Mouse (Mus musculus) thymus, postnatal 25 days (tissue): ENCODE data around the gene Cxcl17.
A peak's percentile ranks its signal among the peaks of the same experiment; 100 is the strongest.

ENCODE experiments used
- DNase-seq: peaks from one replicate; pipeline ENCODE4 v3.0.0; 2022

Cxcl17 gene

GRCm38 (mm10) chr7:25390054-25390770 is 22.5 kb downstream of the Cxcl17 start:
- DNase-seq = no peak

DNA sequence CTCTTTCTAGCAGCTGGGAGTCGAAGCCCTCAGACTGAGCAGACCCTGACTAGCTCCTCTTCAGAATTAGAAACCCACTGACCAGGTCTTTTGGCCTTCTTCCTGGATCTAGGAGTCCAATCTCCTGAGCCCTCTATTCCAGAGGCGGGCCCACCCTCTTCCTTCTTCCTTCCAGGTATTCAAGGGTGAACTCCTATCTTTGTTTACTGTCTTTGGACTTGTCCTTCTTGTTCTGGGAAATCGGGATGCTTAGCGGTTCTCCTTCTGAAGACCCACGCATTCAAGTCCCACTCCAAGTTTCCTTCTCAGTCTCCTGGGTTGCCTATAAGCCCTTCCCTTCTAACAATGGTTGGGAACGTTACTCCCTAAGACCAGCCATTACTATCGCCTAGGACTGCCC is 23.8 kb downstream of the Cxcl17 start:
- DNase-seq = no peak

- DNase-seq = no peak
Measured at GRCm38 (mm10) chr7:25387811-25388440, 24.8 kb downstream of the Cxcl17 start.

- DNase-seq = peak; percentile 35
Measured at GRCm38 (mm10) chr7:25385850-25386555, 26.7 kb downstream of the Cxcl17 start.

GRCm38 (mm10) chr7:25385259-25385658 is 27.4 kb downstream of the Cxcl17 start:
- no peak for DNase-seq

DNA sequence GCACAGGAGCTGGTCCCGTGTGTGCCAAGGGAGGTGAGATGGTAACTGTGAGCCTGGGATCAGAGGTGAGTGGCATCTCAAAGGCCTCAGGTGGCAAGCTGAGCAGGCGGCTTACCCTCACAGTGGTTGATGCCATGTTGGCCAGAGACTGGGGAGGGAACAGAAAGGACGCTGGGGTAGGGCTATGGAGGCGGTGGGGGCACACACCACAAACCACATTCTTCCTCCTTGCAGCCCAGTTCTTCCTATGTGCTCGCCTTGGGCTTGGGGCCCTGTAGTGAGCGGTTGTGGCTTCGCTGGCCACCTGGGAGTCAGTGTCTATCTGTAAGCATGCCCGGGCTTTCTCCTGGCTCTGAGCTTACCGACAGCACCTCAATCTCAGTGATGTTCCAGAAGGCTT is 27.9 kb downstream of the Cxcl17 start:
- no peak for DNase-seq

DNA sequence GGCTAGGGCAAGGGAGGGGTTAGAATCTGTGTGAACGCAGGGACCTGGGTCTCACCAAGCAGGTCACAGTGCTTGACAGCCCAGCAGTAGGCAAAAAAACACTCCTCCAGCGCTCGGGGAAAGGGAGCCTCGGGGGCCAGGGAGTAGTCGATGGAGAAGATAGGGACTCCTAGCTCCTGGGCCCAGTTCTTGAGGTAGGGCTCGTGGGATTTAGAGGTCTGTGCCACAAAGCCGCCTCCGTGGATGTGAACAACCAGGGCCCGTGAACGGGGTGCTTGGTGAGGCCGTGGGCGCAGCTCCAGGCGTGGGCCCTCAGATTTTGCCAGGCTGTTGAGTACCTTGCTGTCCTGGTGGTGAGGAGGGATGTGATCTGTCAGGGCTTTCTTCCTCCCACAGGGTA is 28.4 kb downstream of the Cxcl17 start:
- no peak for DNase-seq

DNA sequence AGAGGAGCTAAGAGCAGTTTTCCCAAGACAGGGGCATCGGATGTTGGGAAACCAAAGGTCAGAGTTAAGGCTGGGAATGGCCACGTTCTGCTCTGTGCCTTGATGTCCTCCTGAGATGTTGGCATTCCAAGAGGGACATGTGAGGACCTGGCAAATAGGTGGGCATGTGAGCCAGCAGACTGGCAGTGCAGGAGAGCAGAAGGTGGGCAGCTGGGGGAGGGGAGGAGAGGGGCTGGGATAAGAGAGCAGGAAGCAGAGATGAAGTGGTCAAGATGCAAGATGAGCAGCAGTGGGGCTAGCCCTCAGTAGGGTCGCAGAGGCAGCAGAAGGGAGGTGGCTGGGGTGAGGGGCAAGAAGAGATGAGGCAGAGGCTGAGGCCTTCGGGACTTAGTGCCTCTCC is 28.8 kb downstream of the Cxcl17 start:
- no peak for DNase-seq

- DNase-seq = no peak
Measured at GRCm38 (mm10) chr7:25383385-25383784, 29.3 kb downstream of the Cxcl17 start.

DNA sequence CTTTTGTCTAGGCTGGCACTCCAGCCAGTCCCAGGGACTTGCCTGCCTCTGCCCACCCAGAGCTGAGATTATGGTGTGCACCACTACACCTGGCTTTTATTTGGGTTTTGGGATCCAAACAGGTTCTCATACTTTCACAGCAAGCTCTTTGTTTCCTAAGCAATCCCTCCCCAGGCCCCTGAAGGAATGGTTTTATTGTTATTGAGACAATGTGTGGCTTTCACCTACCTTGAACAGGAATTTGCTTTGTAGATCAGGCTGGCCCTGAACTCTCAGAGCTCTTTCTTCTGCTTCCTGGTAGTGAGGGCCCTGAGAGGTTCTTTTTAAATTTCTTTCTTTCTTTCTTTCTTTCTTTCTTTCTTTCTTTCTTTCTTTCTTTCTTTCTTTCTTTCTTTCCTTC is 30.1 kb downstream of the Cxcl17 start:
- no peak for DNase-seq

DNA sequence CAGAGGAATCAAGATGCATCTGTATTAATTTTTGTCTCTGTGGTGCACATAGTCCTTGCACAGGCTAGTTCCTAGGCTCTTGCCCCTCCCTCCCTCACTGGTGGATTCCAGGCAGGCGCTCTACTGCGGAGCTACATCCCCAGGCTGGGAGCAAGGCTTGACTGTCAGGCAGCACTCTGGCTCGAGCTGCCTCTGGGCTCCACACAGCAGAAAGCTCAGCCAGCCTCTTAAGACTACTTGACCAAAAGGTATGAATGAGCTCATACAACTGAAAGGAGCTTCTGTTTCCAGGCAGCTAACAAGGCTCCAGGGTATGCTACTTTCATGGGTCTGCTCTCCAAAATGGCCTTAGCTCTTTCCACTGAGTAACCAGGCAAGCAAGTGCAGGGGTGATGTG is 31.4 kb downstream of the Cxcl17 start:
- no peak for DNase-seq

DNA sequence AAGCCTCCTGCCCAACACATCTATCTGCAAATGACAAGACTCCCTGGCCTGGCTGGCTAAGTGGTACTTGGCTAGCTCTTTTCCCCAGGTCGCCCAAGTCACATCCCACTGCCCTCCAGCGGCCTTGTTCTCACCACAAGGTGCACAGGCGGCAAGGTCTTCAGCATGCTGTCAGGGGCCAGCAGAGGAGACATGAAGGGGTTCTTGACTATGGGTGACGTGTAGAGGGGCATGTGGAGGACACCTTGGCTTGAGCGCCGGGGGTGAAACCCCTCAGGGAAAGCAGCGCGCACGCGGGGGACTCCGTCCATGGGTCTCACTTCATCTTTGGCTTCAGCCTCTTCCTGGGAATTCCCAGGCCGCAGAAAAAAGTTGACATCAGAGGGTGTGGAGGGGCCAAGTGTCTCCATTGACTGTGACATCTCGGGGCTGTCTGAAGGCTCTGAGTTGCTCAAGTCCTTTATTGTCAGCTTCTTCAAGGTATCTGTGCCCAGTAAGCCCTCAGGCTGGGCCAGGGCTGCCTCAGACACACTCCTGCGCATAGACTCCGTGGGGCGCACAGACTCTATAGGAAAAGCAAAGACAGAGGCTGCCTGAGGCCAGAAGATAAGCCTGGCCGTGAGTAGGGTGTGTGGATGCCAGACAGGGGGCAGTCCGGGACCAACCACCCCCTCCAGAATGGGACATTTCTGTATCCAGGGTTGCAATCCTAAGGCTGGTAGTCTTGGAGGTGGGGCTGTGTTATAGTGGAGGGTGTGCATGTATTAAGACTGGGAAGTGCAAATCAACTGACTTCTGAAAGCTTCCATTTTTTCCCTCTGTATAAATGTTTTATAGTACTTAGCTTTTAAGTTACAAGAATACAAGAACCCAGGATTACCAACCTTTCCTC is 32.0 kb downstream of the Cxcl17 start:
- peak; percentile 30 for DNase-seq

GRCm38 (mm10) chr7:25379551-25380351 is 32.9 kb downstream of the Cxcl17 start:
- peak; percentile 90 for DNase-seq

DNA sequence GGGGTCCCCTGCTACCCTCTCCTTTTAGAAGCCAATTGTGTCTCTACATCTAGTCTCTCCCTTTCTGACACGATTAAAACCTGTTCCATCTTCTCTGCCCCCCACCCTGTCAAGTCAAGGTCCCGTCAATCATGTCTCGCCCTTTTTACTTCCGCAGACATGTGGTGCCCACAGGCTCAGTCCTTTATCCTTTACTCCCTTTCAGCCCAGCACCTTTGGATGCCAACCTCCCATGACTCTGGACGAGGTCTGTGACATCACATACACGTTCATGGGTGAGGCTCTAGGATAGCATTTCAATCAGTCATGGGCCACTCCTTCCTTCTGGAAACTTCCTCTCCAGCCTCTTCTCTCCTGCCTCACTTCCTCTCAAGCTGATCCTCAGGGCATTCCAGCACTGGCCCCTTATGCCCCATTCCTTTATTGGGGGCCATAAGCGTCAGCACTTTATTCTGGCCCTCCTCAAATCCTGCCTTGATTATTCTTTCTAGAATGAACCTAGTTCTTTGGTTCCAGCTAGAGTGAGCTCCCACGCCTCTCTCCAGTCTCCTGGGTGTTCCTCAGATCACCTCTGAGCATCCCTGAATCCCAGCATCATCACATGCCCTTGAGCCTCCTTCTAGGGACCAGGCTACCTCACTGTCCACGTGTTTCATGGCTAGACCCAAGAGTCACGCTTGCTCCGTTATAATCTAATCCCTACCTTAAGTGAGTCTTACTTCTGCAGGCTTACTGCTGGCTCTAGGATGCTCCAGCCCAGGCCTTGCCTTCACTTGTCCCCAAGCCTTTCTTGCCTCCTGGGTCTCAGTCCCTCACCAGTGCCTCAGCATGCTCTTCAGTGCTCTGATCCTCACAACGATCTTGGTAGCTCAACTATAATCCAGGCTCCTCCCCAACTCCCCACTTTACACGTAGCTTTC is 34.2 kb downstream of the Cxcl17 start:
- DNase-seq = no peak

DNA sequence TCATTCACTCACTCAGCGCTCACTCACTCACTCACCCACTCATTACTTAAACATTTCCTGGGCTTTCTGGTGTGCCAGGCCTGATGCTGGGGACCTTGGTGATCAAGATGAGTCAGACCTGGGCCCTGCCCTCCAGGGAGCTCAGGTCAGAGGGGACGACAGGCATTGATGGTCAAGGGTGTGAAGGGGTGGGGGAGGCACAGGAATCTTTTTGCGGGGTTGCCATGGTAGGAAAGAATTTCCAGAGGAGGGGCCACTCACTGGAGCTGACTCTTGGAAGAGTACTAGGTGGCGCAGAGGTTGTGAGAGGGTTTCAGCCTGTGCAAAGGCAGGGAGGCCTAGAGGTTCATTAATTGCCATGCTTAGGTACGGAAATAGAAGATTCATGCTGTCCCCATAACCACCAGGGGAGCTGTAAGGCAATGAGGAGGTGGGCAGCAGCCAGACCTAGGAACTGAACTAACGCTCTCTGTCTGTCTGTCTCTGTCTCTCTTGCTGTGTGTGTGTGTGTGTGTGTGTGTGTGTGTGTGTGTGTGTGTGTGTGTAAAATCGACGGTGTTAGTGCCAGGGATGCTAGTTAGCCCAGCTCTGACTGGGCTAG is 35.5 kb downstream of the Cxcl17 start:
- DNase-seq = no peak

DNA sequence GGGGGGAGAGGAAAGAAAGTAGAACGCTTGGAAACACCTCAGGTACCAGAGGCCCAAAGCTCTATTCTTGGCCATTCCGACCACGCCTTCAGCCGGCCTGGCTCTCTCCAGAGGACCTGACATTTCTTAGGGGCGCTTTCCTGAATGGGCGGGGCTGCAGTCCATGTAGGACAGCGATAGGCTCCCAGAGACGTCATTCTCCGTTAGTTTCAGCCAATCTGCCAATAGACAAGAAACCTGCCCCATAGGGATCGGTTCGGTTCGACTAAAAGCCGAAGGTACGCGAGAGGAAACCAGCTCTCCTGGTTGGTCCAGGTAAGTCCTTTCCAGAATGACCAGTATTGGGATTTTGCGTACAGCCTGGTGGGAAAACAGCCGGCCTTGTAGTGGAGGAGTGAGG is 36.1 kb downstream of the Cxcl17 start:
- no peak for DNase-seq

- DNase-seq = no peak
Measured at GRCm38 (mm10) chr7:25372441-25372840, 40.2 kb downstream of the Cxcl17 start.

DNA sequence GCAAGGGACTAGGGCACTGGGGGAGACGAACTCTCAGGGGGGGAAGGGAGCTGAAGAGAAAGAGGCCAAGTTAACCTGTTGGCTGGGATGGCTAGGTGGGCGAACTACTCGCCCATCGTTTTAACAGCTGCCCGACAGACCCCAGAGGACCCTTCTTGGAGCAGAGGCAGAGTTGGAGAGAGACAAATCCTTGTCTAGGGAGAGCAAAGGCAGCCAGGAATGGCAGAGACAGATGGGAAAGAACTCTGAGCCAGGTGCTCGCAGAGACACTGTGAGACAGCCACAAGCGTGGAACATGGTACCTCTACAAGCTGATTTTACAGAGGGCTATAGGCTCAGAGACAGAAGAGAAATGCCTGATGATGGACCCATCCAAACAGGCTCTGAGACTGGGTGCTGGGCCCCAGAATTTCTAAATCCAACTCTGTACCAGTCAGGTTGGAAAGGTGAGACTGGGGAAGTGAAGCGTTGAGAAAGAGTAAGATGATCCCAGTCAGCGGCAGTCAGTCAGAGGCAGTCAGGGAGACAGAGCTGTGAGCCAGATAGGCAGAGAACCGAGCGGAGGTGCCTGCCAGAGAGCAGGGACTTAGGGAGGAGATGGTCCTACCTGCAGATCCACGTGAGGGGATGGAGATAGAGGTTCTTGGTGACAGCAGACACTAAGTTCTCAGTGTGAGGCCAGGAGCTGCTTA is 43.5 kb downstream of the Cxcl17 start, which contains the start of gene Cnfn:
TSS of gene Cnfn (minus strand) at position 667 of the 692 bp plus-strand sequence.
- DNase-seq = no peak

- DNase-seq = no peak
Measured at GRCm38 (mm10) chr7:25368333-25368732, 44.4 kb downstream of the Cxcl17 start.
